Mouse (Mus musculus) embryonic facial prominence, embryonic 10.5 days (tissue): ENCODE data around the gene Sfxn3. TPM values are rescaled to one million over a fixed set of nuclear protein-coding genes. Genes with fewer than 3 reads are reported as not detected.
A peak's percentile ranks its signal among the peaks of the same experiment; 100 is the strongest.

Source experiments
- DNase-seq: peaks from one replicate; pipeline ENCODE4 v3.0.0-alpha.2; 2017; ENCODE audit warnings: low spot score
- H3K27ac ChIP-seq: fragments of 300-500 bp; sonication (generic); replicated peaks from 2 replicates; pipeline ENCODE4 v1.5.1; 2016; ENCODE audit warnings: mild to moderate bottlenecking
- H3K27me3 ChIP-seq: fragments of 300-500 bp; sonication (generic); replicated peaks from 2 replicates; pipeline ENCODE4 v1.6.1; 2016; ENCODE audit warnings: low read depth, mild to moderate bottlenecking; ENCODE audit not compliant: poor library complexity, severe bottlenecking
- H3K36me3 ChIP-seq: fragments of 300-500 bp; sonication (generic); replicated peaks from 2 replicates; pipeline ENCODE4 v1.6.1; 2016; ENCODE audit warnings: mild to moderate bottlenecking, moderate library complexity
- H3K4me1 ChIP-seq: fragments of 300-500 bp; sonication (generic); 2 replicates; pipeline ENCODE4 v1.6.1; 2016
- H3K4me3 ChIP-seq: fragments of 300-500 bp; sonication (generic); 2 replicates; pipeline ENCODE4 v1.5.1; 2016; ENCODE audit warnings: mild to moderate bottlenecking, moderate library complexity
- H3K9me3 ChIP-seq: fragments of 300-500 bp; sonication (generic); 2 replicates; pipeline ENCODE4 v1.6.1; 2016; ENCODE audit warnings: mild to moderate bottlenecking
- WGBS: fragments of 180-500 bp; shearing (Covaris S2); methylation state at CpG from one replicate; pipeline ENCODE4 v1.1.7; 2016; 5-methylcytosine and 5-hydroxymethylcytosine counted together
- polyA plus RNA-seq: library from polyadenylated mRNA; unstranded; fragments of >200 nt; fragmentation: Nextera tagmentation; extraction: Ambion mirVana; gene quantifications from 2 replicates; pipeline ENCODE4 v1.2.1, GENCODE M21; 2016

The Sfxn3 gene
- polyA plus RNA-seq, 1 experiment from 2014 or later: 9.8 TPM

DNA sequence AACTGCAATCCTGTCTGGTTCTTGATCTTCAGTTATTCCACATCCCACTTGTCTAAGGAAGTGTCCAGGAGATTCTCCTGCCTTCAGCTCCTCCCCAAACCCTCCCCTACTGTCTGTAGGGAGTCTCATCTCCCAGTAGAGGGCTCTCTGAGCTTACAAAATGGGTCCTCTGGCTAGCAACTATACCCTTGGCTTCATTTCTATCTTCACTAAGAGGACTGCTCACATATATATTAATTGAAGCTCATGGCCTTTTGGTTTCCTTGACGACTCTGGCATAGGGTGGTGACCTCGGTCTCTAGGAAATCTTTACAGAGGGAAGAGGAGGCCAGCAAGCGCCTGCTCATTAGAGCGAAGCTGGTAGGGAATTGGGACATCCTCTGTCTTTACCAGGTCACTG, 9.1 kb downstream of the Sfxn3 start:
- peak overlapping the region; percentile 97 for H3K27ac ChIP-seq
- H3K4me3 ChIP-seq: peak overlapping the region; percentile 23; the same call in 1 of the 2 replicates
- no peak for DNase-seq

DNA sequence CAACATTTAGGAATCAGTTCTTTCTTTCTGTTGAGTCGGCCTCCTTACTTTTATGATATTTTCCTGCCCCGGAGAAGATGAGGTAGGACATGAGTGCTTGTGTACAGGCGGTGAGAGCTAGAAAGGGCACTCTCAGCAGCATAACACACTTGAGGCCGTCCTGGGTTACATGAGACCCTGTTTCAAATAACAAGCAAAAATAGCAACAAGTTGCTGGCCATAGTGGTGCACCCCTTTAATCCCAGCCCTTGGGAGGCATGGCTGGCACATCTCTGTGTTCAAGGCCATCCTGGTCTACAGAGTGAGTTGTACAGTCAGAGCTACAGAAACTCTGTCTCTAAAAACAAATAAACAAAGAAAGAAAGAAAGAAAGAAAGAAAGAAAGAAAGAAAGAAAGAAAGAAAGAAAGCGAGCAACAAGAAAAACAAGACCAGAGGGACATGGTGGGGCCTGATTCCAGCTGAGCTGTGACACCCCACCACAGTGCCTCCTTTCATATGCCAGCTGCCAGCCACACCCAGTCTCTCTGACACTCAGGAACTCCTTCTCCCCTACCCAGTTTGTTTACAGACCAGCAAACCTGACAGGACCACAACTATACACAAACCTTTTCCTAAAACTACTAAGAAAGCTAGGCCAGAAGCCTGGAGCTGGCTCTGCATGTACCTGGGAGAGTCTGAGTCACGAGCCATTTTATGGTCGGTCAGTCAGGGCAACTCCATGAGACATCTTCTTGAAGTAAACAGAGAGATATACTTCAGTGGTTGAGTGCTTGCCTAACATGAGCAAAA, 9.8 kb downstream of the Sfxn3 start:
- peak overlapping the region; percentile 73 for H3K4me3 ChIP-seq
- H3K27me3 ChIP-seq: no peaks in the 10 kb centered on the region
- no peaks in the 10 kb centered on the region for H3K9me3 ChIP-seq
- 81% methylated on average over 7 of the region's 7 CpGs for WGBS
- no peak for DNase-seq
- H3K4me1 ChIP-seq: peaks cover 32% of the 10 kb centered on the region
- H3K27ac ChIP-seq: peak overlapping the region; percentile 97
- peaks cover 14% of the 10 kb centered on the region; the same call in 1 of the 2 replicates for H3K36me3 ChIP-seq

More for the DNA sequence above, 9.1 kb downstream of the Sfxn3 start:
- WGBS: 53% methylated on average over 4 of the region's 4 CpGs
- Histone ChIP-seq H3K27me3 (no peaks in the 10 kb centered on the region), H3K36me3 (peaks cover 18% of the 10 kb centered on the region; the same call in 1 of the 2 replicates), H3K4me1 (peaks cover 32% of the 10 kb centered on the region), H3K9me3 (no peaks in the 10 kb centered on the region)

DNA sequence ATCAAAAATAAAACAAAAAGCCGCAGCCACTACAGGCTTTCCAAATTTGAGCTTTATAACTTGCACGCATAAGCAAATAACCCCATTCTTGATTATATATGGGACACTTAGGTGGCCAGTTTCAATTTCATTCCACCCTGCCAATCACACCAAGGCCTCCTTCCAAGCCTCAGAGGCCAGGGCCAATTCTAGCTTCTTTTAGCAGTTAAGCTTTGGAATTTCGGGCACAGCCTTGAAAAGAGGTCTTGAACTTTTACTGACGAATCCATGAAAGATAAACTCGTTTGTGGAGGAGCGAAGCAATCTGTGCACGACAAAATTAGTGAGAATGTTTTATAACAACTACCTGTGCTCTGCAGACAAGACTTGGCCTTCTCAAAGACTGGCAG, 10.4 kb downstream of the Sfxn3 start:
- Histone ChIP-seq H3K27me3 (no peaks in the 10 kb centered on the region), H3K4me3 (peak overlapping the region; percentile 73), H3K4me1 (peaks cover 32% of the 10 kb centered on the region), H3K36me3 (peaks cover 8% of the 10 kb centered on the region; the same call in 1 of the 2 replicates), H3K27ac (peak overlapping the region; percentile 97), H3K9me3 (no peaks in the 10 kb centered on the region)
- 48% methylated on average over 7 of the region's 7 CpGs for WGBS
- no peak for DNase-seq

DNA sequence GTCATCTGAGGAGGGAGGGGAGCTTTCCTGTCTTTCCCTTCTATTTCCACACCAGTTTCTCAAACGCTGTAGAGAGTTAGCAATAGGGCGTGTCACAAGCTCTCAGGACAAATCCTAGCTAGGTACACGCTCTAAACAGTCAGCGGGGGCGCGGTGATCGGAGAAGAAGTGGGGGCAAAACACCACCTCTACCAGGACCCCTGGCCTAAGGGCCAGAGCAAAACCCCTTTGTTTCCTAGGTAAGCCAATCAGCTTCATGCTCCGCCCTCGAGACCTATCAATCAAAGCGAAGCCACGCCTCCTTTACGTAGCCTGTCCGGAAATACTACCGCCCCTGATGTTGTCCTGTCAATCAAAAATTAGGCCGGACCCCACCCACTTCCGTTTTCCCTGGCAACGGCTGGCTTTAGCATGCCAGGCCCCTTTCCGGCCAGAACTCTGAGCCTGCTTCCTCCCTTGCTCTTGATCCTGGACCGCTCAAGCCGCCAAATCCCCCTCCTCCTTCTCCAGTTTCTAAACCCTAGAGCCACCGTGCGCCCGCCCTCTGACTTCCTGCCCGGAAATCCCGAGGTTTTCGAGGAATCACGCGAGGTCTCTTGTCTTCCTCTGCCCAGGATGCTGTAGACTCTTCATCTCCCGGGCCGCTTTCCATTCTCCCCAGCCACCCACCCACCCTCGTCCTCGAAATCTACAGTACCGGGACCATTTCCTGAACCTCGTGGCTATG, 11.0 kb downstream of the Sfxn3 start:
- no peaks in the 10 kb centered on the region for H3K9me3 ChIP-seq
- peaks cover 5% of the 10 kb centered on the region; the same call in 1 of the 2 replicates for H3K36me3 ChIP-seq
- under 1% methylated on average over 34 of the region's 34 CpGs for WGBS
- H3K27ac ChIP-seq: peak overlapping the region; percentile 97
- peak overlapping the region; percentile 73 for H3K4me3 ChIP-seq
- no peaks in the 10 kb centered on the region for H3K27me3 ChIP-seq
- DNase-seq: peak; percentile 98
- peaks cover 32% of the 10 kb centered on the region for H3K4me1 ChIP-seq

DNA sequence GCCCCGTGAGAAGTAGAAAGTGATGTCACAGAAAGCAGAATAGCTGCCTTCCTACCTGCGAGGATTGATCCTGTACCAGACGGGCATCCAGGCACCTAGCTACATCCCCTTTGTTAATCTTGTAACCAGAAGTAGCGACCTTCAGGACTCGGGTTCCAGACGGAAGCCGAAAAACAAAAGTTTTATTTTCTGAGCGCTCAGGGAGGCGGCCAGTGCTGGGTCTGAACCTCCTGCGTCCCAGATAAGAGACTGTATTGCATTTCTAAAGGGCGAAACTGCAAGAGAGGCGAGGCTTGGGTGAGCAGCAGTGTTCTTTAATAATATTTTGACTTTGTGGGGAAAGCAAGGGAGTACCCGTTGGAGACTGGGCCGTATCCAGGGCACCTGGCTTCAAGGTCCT, 11.5 kb downstream of the Sfxn3 start:
- WGBS: under 1% methylated on average over 14 of the region's 14 CpGs
- Histone ChIP-seq H3K9me3 (no peaks in the 10 kb centered on the region), H3K4me1 (peaks cover 34% of the 10 kb centered on the region), H3K36me3 (peaks cover 5% of the 10 kb centered on the region; the same call in 1 of the 2 replicates), H3K4me3 (peak overlapping the region; percentile 73), H3K27ac (peak overlapping the region; percentile 97), H3K27me3 (peaks cover 3% of the 10 kb centered on the region)
- no peak for DNase-seq

DNA sequence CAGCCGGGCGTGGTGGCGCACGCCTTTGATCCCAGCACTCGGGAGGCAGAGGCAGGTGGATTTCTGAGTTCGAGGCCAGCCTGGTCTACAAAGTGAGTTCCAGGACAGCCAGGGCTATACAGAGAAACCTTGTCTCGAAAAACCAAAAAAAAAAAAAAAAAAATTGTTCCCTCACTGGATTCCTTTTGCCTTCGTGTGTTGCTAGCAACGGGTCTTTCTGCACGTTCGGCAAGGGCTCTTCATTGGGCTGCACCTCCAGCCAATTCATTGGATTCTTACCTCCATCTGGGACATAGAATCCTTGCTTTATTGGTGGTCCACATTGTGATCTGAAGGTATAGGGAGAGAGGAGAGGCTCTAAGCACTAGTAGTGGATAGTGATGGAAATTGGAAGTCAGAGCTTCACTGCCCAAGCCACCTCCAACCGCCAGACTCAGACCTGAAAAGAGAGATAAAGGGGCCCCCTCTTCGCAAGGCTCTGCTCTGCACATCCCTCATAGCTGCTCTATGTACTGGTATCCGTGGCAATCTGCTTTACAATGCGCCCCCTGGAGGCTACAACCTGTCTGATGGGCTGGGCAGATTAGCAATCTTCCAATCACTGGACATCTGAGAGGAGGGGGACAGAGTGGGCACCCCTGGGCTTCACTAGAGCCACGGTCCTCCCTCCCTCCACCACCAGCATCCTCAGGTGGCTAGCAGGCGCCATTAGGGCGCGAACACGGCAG, 16.4 kb downstream of the Sfxn3 start:
- Histone ChIP-seq H3K4me3 (peak overlapping the region; percentile 25), H3K27me3 (peaks cover 52% of the 10 kb centered on the region), H3K27ac (no peak overlapping the region)

DNA sequence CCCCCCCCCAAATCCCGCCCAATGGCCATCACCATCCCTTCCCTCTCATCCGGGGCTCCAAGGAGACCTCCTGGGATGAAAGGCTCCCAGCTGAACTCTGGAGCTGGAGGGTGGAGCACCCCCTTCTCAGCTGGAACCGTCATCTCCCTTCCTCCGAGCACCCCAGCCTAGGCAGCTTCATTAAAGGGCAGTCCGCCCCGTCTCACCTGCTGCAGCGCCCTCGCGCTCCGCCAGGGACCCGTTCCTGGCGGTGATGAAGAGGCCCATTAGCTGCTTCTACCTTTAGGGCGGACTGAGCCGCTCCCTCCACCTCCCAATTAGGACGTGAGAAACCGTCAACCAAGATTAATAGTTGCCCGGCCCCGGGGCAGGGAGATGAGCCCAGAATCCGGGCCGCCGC, 17.9 kb downstream of the Sfxn3 start:
- no peak for DNase-seq
- 4% methylated on average over 21 of the region's 21 CpGs for WGBS
- Histone ChIP-seq H3K4me3 (0 out of 2 replicates have a peak overlapping the region, but pooled peaks have one; percentile 21), H3K36me3 (no peaks in the 10 kb centered on the region), H3K4me1 (peaks cover 18% of the 10 kb centered on the region), H3K27ac (no peak overlapping the region), H3K9me3 (no peaks in the 10 kb centered on the region), H3K27me3 (peaks cover 66% of the 10 kb centered on the region)

More for the DNA sequence above, 16.4 kb downstream of the Sfxn3 start:
- Histone ChIP-seq H3K9me3 (no peaks in the 10 kb centered on the region), H3K4me1 (peaks cover 23% of the 10 kb centered on the region), H3K36me3 (no peaks in the 10 kb centered on the region)
- WGBS: 44% methylated on average over 20 of the region's 20 CpGs
- DNase-seq: peak; percentile 69

DNA sequence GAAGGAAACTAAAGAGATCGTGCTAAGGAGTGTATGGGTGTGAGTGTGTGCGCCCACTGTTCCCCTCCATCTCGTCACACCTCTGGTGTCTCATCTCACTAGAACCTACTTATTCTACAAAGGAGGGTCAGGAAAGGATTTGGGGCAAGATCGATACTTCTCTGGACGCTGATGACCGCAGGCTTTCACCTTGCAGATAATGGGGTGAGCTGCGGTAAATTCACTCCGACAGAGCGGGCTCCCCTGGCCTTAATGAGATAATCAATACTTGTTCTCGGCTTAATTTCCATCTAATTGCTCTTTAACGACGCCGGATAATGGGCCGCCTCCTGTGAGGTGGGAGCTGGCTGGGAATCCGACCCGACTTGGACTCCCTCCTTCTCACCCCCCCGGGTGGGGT, 19.9 kb downstream of the Sfxn3 start:
- Histone ChIP-seq H3K4me1 (peaks cover 18% of the 10 kb centered on the region), H3K27ac (no peak overlapping the region), H3K4me3 (peak overlapping the region; percentile 28; the same call in 1 of the 2 replicates), H3K9me3 (no peaks in the 10 kb centered on the region), H3K27me3 (peaks cover 85% of the 10 kb centered on the region), H3K36me3 (no peaks in the 10 kb centered on the region)
- 14% methylated on average over 17 of the region's 17 CpGs for WGBS
- DNase-seq: no peak

DNA sequence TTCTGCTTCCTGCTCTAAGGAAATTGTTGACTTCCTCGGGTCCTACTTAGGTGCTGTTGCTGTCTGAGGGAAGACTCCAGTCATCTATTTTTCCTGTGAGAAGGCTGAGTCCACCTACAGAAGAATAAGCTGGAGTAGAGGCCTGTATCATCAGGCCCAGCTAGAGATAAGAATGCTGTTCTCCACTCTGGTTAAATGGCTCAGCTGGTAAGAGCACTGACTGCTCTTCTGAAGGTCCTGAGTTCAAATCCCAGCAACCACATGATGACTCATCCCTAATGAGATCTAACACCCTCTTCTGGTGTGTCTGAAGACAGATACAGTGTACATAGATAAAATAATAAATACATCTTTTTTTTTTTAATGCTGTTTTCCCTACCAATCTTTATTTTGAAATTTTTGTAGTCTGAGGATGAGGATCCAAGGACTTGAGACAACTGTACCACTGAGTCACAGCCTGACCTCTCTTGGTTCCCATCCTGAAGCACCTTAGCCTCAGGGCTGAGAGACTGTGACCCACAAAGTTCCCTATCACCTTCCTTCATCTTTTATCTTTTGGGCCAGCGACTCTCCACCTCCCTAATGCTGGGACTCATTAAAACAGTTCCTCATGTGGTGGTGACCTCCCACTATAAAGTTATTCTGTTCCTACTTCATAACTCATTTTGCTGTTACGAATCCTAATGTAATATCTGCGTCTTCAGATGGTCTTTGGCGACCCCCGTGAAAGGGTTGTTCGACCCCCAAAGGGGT, 20.6 kb downstream of the Sfxn3 start:
- no peaks in the 10 kb centered on the region for H3K36me3 ChIP-seq
- H3K4me3 ChIP-seq: no peak overlapping the region
- H3K27me3 ChIP-seq: peaks cover 90% of the 10 kb centered on the region
- DNase-seq: no peak
- no peak overlapping the region for H3K27ac ChIP-seq
- peaks cover 18% of the 10 kb centered on the region for H3K4me1 ChIP-seq
- H3K9me3 ChIP-seq: no peaks in the 10 kb centered on the region
- 79% methylated on average over 7 of the region's 7 CpGs for WGBS

DNA sequence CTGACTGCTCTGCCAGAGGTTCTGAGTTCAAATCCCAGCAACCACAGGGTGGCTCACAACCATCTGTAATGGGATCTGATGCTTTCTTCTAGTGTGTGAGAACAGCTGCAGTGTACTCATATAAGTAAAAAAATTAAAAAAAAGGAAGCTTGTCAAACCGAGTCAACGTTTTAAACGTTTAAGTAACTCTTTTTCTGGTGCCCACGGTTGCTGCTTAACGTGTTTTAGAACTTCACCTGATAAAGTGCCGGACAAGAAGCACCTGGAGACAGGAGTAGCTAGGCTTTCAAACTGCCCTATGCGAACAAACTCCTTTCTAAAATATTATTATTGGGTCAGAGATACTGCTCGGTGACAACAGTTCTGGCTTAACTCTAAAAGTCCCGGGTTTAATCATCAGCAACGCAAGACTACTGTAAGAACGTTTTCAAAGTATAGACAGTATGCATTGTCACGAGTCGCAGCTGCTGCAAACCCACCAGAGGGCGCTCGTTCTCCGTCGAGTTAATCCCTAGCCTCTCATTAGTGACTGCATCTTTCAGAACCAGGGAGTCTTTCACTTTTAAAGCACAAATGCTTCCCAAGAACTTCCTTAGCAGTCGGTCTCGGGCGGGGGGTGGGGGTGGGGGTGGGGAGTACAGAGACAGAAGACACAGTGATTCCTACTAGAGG, 26.7 kb downstream of the Sfxn3 start:
- H3K27me3 ChIP-seq: peaks cover 86% of the 10 kb centered on the region
- peak overlapping the region; percentile 63 for H3K4me3 ChIP-seq
- peaks cover 49% of the 10 kb centered on the region for H3K4me1 ChIP-seq
- DNase-seq: peak; percentile 88
- 10% methylated on average over 20 of the region's 20 CpGs for WGBS
- no peaks in the 10 kb centered on the region for H3K9me3 ChIP-seq
- peak overlapping the region; percentile 88 for H3K27ac ChIP-seq
- H3K36me3 ChIP-seq: no peaks in the 10 kb centered on the region

DNA sequence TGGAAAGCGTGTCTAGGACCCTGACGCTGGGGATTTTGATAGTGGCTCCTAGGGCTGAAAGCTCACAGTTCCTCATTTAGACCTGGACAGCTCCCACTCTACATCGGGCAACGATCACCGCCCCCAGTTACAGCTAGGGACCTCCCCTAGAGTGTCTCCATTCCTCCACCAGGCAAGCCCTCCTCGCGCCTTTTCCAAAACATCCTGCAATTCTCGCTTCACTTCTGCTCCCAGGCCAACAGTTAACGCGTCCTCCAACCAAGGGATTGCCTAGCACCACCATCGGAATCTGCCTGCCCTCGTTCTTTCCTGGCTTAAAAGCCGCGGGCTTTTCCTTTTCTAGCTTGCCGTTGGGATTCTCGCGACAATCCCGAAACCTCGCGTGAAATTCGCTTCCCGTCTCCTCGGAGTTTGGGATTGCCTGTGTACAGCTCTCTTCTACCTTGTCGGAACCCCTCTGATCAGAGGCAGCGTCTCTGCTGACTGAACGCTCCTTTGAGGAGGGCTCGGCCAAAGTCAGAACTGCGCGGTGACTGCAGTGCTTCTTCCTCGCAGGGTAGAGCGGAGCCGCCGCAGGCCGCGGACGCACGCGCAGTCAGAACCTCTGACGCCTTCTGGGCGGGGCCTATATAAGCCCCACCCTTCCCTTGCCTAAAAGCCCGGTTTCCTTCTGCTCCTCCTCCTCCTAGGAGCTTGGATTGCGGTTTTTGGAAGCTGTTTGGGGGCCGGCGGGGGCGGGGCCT, 27.4 kb downstream of the Sfxn3 start, which contains the start of gene Kazald1:
Gene Kazald1 (plus strand): TSS at position 662 of the 743 bp plus-strand sequence.
- under 1% methylated on average over 45 of the region's 45 CpGs for WGBS
- peaks cover 56% of the 10 kb centered on the region for H3K4me1 ChIP-seq
- H3K27me3 ChIP-seq: peaks cover 86% of the 10 kb centered on the region
- peak within 1 kb of the TSS; percentile 63 for H3K4me3 ChIP-seq
- H3K27ac ChIP-seq: peak within 1 kb of the TSS; percentile 88
- DNase-seq: peak; percentile 94
- no peaks in the 10 kb centered on the region for H3K36me3 ChIP-seq
- no peaks in the 10 kb centered on the region for H3K9me3 ChIP-seq
